Mouse (Mus musculus) layer of hippocampus, adult 9-10 months (tissue): ENCODE results near the gene Slc38a4.

Experiments used
- DNase-seq: peaks from one replicate; pipeline ENCODE4 v3.0.0; 2022; ENCODE audit warnings: low spot score

The Slc38a4 gene

DNA sequence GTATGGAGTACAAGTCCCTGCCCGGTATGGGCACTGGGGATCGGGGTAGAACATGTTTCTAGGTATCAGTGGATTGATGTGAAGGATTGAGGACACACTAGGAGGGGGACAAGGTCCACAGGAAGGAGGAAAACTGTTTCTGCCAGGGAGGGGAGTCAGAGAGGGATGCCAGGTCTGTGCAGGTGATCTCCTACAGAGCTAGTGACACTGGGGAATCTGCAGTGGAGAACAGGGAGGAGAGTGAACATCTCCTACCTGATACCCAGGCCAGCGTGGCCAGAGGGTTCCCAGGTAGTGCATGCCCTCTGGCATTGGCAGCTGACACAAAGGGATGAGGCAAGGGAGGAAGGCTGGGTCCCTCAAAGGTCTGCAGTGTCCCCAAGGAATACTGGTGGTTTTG, 89.4 kb downstream of the Slc38a4 start:
- DNase-seq: no peak

DNA sequence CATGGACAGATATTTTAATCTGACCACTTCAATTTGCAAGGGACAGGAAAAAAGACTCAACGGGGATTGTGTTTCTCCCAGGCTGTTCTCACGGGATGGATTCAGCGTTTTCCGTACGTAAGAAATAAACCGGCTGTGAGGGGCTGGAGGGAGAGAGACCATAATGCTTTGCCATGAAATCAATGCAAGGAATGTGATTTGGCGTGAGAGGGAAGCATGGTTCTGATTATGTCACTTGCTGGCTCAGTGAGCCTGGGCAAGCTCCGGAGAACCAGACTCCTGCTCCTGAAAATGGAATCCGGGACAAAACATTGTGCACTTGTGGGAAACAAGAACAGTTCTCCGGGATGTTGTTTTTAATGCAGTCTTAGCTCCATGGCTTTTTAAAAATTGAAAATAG, 92.0 kb downstream of the Slc38a4 start:
- no peak for DNase-seq

DNA sequence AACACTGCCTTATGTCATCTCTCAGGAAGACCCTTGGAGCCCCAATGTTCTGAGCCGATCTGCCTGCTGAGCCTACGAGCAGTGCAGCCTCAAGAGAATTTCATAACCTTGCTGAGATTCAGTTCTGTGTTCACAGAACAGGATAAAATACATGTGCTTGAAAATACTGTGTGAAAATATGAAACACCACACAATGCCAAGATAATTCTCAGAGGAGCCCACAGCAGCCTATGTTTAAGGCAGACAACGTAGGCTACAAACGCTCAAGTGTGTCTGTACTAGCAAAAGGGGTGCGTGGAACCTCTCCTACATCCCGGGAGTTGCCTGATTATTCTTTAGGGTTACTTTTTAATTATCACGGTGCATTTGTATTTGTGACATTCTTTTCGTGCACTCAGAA, 92.4 kb downstream of the Slc38a4 start:
- no peak for DNase-seq

DNA sequence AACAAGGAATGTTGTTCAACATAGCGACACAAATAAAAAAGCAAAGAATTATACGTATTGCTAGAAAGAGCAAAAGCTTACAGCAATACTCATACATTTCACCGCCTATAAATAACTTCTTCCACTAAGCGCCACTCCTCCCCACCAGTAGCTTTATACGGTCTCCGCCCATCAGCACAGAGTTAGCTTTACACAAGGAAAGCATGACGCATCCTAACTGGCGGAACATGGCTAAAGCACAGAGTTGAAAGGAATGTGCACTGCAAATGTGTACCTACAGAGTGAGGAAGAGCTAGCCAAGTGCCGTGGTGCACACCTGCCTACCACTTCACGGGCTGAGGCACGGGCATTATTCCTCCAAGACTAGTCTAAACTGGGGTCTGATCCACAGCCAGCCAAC, 95.4 kb downstream of the Slc38a4 start:
- no peak for DNase-seq

DNA sequence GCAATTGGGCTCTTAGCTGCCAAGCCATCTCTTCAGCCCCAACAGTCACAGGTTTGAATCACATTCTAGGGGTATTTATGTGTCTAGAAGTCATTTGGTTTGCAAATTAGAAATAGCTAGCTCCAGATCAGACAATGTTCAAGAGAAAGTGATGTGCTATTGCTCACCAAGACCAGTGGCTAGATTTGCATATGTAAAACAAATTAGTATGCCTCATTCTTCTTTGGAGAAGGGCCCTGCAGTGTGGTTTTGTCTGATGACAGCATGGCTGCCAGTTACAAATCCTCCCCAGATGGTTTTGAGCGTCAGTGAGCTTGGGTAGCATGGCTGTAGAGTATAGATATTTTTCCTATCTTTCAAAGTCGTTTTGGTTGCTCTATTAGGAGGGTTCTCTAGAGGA, 96.5 kb downstream of the Slc38a4 start:
- DNase-seq: no peak

DNA sequence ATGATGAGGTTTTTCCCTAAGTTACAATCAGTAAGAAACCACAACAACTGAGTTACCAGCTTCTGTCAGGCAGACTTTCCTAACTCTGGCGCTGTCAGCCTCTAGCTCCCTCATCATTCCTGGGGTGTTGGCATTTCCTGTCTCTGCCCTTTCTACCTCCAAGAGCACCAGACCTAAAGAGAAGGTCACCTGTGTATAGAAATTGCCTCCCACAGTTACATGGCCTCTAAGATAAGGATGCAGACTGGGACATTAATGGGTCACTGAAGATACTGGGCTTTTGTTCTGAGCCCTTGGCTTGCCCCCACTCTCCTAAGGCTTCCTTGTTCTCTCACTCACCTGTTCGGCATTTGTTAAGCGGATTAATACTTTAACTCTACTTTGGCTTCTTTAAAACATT, 99.1 kb downstream of the Slc38a4 start:
- no peak for DNase-seq

DNA sequence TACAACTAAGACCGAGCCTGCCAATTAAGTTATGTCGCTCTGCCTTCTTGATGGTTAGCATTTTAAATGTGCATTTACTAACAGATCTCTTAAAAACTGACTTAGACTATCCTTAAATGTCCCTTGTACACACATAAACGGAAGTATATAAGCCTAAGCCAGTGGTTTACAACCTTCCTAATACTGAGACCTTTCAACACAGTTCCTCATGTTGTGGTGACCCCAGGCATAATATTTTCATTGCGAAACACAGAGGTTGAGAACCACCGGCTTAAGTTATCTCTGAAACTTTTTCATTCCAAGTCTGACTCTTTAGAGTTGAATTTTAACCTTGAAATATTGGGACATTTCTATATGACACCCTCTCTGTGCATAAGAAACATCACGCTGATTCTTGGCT, 101.4 kb downstream of the Slc38a4 start:
- no peak for DNase-seq

DNA sequence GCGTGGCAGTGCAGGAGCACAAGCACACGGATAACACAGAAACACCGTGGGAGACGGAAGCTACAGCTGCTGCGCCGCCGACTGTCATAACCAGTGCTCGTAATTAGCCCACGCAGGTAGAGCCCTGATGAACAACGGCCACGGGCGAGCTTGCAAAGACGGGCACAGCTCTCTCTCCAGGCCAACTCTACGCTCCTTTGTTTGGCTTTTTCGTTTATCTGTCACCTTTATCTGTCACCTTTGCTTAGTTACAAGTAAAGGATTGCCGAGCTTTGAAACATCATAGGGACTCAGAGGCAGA, 101.9 kb downstream of the Slc38a4 start:
- no peak for DNase-seq

DNA sequence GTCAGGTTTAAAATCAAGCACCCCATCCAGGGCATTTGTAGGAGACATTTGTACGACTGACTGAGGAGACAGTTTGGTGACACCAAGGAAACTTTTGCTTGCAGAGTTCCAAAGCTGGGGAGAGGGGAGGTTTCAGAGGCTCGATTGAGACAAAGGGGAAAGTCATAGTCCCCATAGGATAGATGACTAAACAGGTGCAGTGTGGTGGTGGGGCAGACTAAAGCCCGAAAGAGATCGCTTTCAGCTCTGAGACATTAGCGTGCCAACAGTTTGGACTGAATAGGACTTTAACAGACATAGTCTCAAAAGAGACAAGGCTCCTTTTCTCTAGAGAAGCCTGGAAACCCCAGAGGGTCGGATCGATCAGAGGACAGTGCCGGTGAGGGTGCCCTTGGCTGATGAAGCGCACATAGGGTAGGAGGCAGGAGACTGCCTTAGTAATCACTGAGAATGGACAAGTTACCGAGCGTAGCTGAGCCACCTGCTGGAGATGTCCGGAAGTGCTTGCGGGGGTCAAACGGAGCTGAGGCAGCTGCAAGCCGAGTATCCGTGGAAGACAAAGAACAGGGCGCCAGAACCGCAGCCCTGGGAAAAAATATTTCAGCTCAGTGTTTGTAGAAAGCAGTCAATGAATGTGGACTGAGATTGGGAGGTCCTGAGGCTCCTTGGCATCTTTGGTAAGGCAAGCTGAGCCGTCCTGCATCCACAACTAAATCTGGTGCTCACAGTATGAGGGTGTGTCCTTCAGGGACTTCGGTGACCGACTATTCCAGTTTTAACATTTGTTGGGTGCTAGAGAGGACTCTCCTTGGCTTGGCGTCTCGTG, 102.4 kb downstream of the Slc38a4 start:
- DNase-seq: no peak

DNA sequence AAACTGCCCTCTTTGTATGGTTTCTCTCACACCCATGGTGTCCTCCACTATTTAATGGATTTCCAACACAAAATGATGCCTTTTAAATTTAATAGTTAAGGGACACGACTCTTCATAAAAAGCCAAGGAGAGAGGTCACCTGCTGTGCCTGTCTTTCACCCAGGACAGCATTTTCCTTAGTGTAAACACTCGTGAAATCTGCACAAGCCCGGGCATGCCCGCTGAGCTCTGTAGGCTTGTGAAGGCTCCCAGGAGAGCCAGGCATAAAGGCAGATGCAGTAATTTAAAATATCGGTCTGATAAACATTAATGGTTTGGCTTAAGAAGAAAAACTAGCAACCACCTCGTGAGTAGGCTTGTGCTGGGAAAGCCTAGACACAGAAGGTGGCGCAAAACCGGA, 103.3 kb downstream of the Slc38a4 start:
- no peak for DNase-seq

DNA sequence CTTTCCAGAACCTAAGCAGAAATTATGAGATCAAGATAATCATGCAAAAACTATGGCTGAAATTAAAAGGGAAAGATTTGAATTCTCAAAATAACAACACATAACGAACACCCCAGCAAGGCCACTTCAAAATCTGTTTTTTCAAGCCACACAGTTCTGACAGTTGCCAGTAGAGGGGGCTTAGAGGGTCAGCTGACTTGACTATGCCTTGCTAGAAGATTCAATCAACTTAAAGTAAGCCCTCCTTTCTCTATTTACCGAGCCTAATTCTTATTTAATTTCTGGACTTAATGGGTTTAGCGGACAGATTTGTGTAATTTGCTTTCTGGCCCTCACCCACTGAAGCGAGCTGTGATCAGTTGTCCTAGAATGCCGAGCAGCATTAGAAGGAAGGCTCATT, 104.0 kb downstream of the Slc38a4 start:
- DNase-seq: no peak

DNA sequence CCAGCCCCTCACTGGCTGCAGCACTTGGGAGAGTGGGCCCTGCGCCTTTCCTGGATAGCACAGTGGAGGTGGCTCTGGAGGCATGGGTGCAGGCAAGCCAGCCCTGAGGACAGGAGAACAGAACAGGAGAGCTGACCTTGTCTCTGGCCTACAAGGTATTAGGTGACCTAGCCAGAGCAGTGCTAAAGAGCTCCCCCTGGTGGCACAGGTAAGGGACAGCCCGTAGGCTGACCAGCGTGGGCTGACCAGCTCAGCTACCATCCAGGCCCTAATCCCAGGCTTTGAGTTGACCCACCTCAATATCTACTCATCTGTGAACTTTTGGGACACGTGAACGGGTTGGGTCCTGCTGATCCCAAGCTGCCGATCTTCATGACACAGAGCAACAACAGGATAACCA, 107.3 kb downstream of the Slc38a4 start:
- DNase-seq: no peak
